Mouse (Mus musculus) small intestine, adult 2 months (tissue): ENCODE data around the gene Cryge.
"Not testable (repeated sequence)": the region's sequence is repeated elsewhere in the genome, so short reads cannot be mapped to it uniquely, and the experiment has no call there.

Experiments
- CTCF ChIP-seq: fragments of 200-500 bp; IDR thresholded peaks from 2 replicates; pipeline ENCODE4 v1.5.1; 2012; ENCODE audit warnings: low read depth, mild to moderate bottlenecking, control low read depth, inconsistent platforms, low read length, moderate library complexity, mixed read lengths; ENCODE audit not compliant: insufficient replicate concordance, insufficient read length; ENCODE audit errors: extremely low read depth
- POLR2A ChIP-seq: fragments of 200-500 bp; IDR thresholded peaks from 2 replicates; pipeline ENCODE4 v1.6.1; 2012; ENCODE audit warnings: low read depth, mild to moderate bottlenecking, control low read depth, inconsistent platforms, low read length, moderate library complexity

- not testable (repeated sequence) for TF ChIP-seq CTCF, POLR2A
Measured at GRCm38 (mm10) chr1:65050952-65051351, at the start of gene Cryge.
